16 mouse cellular contexts compared by ENCODE assay signal in genomic region chr16:22177999-22178398, GRCm38 (mm10).
"Had no signal": no experiment of that assay in that cellular context is flagged by ENCODE, and none has a peak within 500 bp of the region (broad histone marks: within the 10 kb centered on the region; RNA-seq: fewer than 3 reads in every experiment).

No protein-coding gene starts in this region.

- H3K4me2 ChIP-seq: neural tube, embryonic 12.5 days; neural tube, embryonic 13.5 days; neural tube, embryonic 15.5 days; stomach, embryonic 15.5 days had no signal

- H3K27ac ChIP-seq: neural tube, embryonic 12.5 days; neural tube, embryonic 13.5 days; neural tube, embryonic 15.5 days; stomach, embryonic 15.5 days had no signal

- H3K4me1 ChIP-seq: neural tube, embryonic 12.5 days; neural tube, embryonic 13.5 days; neural tube, embryonic 15.5 days; stomach, embryonic 15.5 days had no signal

- H3K9ac ChIP-seq: neural tube, embryonic 12.5 days; neural tube, embryonic 13.5 days; neural tube, embryonic 15.5 days; stomach, embryonic 15.5 days had no signal

- H3K27me3 ChIP-seq: neural tube, embryonic 12.5 days; neural tube, embryonic 13.5 days; neural tube, embryonic 15.5 days; stomach, embryonic 15.5 days had no signal

- DNase-seq: retina, postnatal 1 day; right cerebral cortex, adult 18-20 months; right cerebral cortex, postnatal 14 days; right cerebral cortex, postnatal 25 days; right cerebral cortex, postnatal 4 days; spleen, adult 18-20 months; thymus, adult 18-20 months; thymus, adult 2 months; thymus, postnatal 14 days; thymus, postnatal 25 days; thymus, postnatal 36 days; thymus, postnatal 4 days had no signal

- H3K4me3 ChIP-seq: neural tube, embryonic 12.5 days; neural tube, embryonic 13.5 days; neural tube, embryonic 15.5 days; stomach, embryonic 15.5 days had no signal

- H3K9me3 ChIP-seq: neural tube, embryonic 15.5 days; stomach, embryonic 15.5 days had no signal

- H3K36me3 ChIP-seq: neural tube, embryonic 12.5 days; neural tube, embryonic 13.5 days; neural tube, embryonic 15.5 days; stomach, embryonic 15.5 days had no signal
